Mouse (Mus musculus): ENCODE data around the gene Taar4.

Gene Taar4

GRCm38 (mm10) chr10:24007034-24007433 lies 46.7 kb downstream of the Taar4 start:
- no peak for DNase-seq (ENCODE audit: low spot score in 2 of 2)

DNA sequence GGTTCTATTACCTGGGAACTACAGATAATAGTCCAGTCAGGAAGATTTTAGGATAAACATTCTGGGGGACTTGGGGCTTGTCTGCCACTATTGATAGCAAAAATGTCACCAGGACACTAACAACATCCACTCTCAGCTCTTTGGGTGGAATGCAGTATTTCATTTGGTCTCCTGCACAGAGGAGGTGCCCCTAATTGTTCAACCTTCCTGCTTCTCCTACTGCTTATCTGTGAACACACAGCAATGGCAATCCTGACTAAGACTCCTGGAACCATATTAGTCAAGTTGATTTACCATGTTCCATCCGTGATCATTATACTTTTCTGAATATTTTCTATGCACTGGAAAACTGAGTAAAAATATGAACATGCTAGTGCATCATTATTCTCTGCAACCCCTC lies 47.8 kb downstream of the Taar4 start:
- no peak for DNase-seq (ENCODE audit: low spot score in 2 of 2)

Data from thymus, postnatal 10 days (tissue).